Mouse (Mus musculus) hindbrain, embryonic 14.5 days (tissue): Measurements from ENCODE around the gene Pard3. TPM values are rescaled to one million over a fixed set of nuclear protein-coding genes. Genes with fewer than 3 reads are reported as not detected.

ENCODE experiments used
- ATAC-seq: fragments of 200-750 bp; cut with Nextera tagmentation; 2 replicates; pipeline ENCODE4 v1.8.0; 2017; ENCODE audit warnings: moderate number of reproducible peaks, mild to moderate bottlenecking, moderate TSS enrichment, moderate library complexity; ENCODE audit not compliant: low FRiP score
- DNase-seq: peaks from one replicate; pipeline ENCODE4 v3.0.0-alpha.2; 2015; ENCODE audit warnings: low spot score
- H3K27ac ChIP-seq: fragments of 300-500 bp; sonication (generic); 2 replicates; pipeline ENCODE4 v1.5.1; 2014; ENCODE audit warnings: mild to moderate bottlenecking, moderate library complexity
- H3K27me3 ChIP-seq: fragments of 300-500 bp; sonication (generic); 2 replicates; pipeline ENCODE4 v1.6.1; 2014; ENCODE audit warnings: mild to moderate bottlenecking, low read length, mixed read lengths; ENCODE audit not compliant: control insufficient read depth, insufficient read depth
- H3K36me3 ChIP-seq: fragments of 300-500 bp; sonication (generic); replicated peaks from 2 replicates; pipeline ENCODE4 v1.6.1; 2014; ENCODE audit not compliant: control insufficient read depth, insufficient read depth
- H3K4me1 ChIP-seq: fragments of 300-500 bp; sonication (generic); replicated peaks from 2 replicates; pipeline ENCODE4 v1.6.1; 2014; ENCODE audit warnings: antibody characterized with exemption, low read length, mixed read lengths; ENCODE audit not compliant: control insufficient read depth, insufficient read depth
- H3K4me2 ChIP-seq: fragments of 300-500 bp; sonication (generic); replicated peaks from 2 replicates; pipeline ENCODE4 v1.6.1; 2014; ENCODE audit warnings: mild to moderate bottlenecking, moderate library complexity
- H3K4me3 ChIP-seq: fragments of 300-500 bp; sonication (generic); replicated peaks from 2 replicates; pipeline ENCODE4 v1.5.1; 2014; ENCODE audit warnings: mild to moderate bottlenecking, low read length
- H3K9ac ChIP-seq: fragments of 300-500 bp; sonication (generic); 2 replicates; pipeline ENCODE4 v1.6.1; 2014
- H3K9me3 ChIP-seq: fragments of 300-500 bp; sonication (generic); 2 replicates; pipeline ENCODE4 v1.6.1; 2016; ENCODE audit warnings: low read length; ENCODE audit not compliant: control insufficient read depth
- WGBS: fragments of 180-500 bp; shearing (Covaris S2); extraction: QIAGEN DNeasy Blood & Tissue Kit; methylation state at CpG from one replicate; pipeline ENCODE4 v1.1.7; 2014; 5-methylcytosine and 5-hydroxymethylcytosine counted together
- polyA plus RNA-seq: library from polyadenylated mRNA; unstranded; fragments of >200 nt; fragmentation: Nextera tagmentation; extraction: Ambion mirVana; gene quantifications from 2 replicates; pipeline ENCODE4 v1.2.1, GENCODE M21; 2014

The Pard3 gene
- polyA plus RNA-seq, 1 experiment from 2014 or later, result 25.5 TPM

DNA sequence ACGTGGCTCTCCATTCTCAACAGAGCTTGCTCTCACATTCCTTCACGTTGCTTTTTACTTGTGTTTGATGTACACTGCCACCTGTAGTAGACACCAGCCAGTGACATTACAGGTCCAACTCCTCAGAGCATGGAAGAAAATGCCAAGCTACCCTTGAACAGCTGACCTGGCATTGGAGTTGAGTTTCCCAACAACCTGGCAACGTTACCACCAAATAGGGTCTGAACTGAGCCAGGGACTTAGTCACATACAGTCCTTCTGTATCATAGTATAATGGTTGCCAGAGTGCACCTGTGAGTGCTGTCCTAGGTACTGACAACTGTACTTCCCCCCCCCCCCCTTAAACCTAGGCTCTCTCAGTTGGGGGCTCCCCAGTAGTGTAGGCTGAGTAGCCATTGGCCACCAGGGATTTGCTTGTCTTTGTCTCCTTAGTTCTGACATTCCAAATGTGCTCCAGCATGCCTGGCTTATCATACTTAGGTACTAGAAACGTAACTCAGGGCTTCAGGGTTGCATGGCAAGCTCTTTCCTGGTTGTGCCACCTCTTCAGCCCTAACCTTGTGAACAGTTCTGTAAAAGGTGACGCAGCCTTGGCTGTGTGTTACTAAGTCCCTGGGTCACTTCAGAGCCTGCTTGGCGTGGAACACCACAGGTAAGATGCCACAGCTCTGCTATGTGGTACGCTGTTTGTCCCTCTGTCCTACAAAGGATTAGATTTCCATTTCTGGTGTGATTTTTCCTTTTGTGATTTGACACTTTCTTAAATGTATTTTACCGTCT lies 201.2 kb downstream of the Pard3 start:
- no peaks in the 10 kb centered on the region for H3K27me3 ChIP-seq
- ATAC-seq (no peak), DNase-seq (no peak)
- no peak overlapping the region for H3K9ac ChIP-seq
- no peak overlapping the region for H3K27ac ChIP-seq
- no peak overlapping the region for H3K4me2 ChIP-seq
- no peaks in the 10 kb centered on the region for H3K9me3 ChIP-seq
- no peak overlapping the region for H3K4me3 ChIP-seq
- no peaks in the 10 kb centered on the region for H3K36me3 ChIP-seq
- H3K4me1 ChIP-seq, result peaks cover 38% of the 10 kb centered on the region
- WGBS, result 91% methylated on average over 8 of the region's 8 CpGs

DNA sequence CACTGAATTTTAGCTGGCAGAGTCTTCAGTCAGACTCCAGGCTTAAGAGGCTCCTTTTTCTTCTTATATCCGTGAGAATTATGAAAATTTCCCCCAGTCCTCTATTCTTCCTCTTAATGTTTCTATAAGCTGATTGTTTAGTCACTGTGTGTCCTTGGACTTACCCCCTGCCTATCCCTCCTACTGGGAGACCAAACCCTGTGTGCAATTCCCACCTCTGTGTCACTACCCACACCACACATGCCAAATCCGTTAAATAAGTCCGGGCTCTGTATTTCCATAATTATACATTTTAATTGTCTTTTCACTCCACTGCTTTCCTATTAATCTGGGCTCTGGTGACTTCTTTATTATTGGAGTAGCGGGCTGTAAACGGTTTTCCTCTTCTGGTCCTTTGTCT lies 203.1 kb downstream of the Pard3 start:
- no peak overlapping the region for H3K4me2 ChIP-seq
- no peak overlapping the region for H3K4me3 ChIP-seq
- ATAC-seq (no peak), DNase-seq (no peak)
- H3K36me3 ChIP-seq, result no peaks in the 10 kb centered on the region
- no peak overlapping the region; the same call in 1 of the 2 replicates for H3K27ac ChIP-seq
- 10% methylated on average over 5 of the region's 5 CpGs for WGBS
- H3K9me3 ChIP-seq, result no peaks in the 10 kb centered on the region
- H3K4me1 ChIP-seq, result peaks cover 38% of the 10 kb centered on the region
- H3K27me3 ChIP-seq, result no peaks in the 10 kb centered on the region
- H3K9ac ChIP-seq, result no peak overlapping the region

DNA sequence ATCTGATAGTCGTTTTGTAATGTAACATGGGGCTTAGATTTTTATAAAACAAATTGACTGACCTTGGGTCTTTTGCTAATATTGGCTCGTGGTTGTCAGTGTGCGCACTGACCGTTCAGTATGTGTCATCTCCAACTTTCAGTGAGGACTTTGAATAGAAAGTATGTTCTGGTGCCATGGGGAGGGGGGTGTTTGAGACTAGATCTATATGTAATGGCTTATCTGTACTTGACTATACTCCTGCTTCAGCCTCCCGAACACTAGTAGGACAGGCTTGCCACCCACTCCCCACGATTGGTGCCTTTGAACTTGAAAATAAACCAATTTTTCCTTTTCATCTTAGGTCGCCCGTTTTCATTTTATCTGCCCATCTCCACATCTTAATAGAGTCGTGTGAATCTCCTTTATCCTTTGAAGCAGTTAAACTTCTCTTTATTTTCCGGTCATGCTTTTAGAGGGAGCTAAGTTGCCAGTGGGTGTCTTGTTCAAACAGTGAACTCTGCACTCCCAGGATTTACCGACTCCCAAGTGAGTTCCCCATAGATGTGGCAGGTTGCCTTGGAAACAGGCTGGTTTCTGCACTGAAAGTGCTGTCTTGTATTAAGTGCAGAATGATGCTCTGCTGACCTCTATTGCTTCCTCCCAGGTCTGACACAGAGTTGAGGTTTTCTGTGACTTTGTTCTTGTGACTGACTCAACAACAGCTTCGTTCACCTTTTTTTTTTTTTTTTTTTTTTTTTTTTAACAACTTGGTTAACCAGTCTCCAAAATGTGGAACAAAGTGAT lies 204.7 kb downstream of the Pard3 start:
- H3K27me3 ChIP-seq, result no peaks in the 10 kb centered on the region
- H3K4me2 ChIP-seq, result no peak overlapping the region
- ATAC-seq (no peak), DNase-seq (peak; percentile 61)
- H3K36me3 ChIP-seq, result no peaks in the 10 kb centered on the region
- WGBS, result 25% methylated on average over 12 of the region's 12 CpGs
- H3K4me3 ChIP-seq, result no peak overlapping the region
- H3K9me3 ChIP-seq, result no peaks in the 10 kb centered on the region
- H3K9ac ChIP-seq, result no peak overlapping the region
- H3K27ac ChIP-seq, result peak overlapping the region; percentile 15; the same call in 1 of the 2 replicates
- H3K4me1 ChIP-seq, result peaks cover 27% of the 10 kb centered on the region

DNA sequence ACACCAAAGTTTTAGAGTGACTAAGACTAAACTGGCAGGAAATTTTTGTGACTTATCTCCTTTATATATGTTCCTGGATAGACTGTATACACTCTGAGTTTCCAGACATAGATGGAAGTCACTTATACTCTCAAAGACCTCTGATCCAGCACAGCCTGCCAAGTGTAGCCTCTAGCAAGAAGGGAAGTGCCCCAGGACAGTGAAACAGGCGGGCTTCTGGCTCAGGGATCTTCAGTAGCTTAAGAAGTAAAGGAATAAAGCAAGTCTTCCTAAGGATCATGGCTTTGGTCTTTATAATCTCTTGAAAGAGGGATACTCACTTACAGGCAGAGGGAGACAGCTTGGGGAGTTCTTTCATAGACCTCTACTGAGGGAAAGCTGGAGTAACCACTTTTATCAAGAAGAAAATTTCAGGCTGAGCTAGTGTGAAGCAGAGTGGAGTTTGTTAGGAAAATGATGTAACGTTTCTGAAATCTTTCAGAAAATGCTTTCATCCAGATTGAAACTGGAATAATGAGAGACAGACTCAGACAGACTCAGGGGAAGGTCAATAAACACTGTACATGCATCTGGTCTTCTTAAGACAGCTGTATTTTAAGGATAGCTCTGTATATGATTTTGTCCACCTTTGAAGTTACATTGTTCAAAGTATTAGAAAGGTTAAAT lies 205.5 kb downstream of the Pard3 start:
- H3K27me3 ChIP-seq, result no peaks in the 10 kb centered on the region
- ATAC-seq, result no peak

DNA sequence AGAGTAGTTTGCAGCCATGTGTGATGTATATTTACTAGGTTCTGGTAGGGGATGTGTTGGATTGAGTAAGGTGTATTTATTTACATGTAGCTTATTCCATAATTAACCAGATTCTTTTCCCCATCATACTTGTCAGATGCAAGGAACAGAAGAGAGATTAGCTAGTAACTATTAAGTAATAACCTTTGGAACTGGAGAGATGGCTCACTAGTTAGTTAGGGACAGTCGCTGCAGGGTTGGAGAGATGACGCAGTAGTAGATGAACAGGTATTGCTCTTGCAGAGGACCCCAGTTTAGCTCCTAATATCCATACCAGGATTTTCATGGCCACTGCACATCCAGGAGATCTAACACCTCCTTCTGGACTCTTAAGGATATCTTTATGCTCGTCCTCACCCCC lies 207.5 kb downstream of the Pard3 start:
- ATAC-seq, result no peak

More for the DNA sequence above, 205.5 kb downstream of the Pard3 start:
- H3K4me3 ChIP-seq, result no peak overlapping the region
- H3K4me1 ChIP-seq, result peaks cover 27% of the 10 kb centered on the region
- H3K9ac ChIP-seq, result no peak overlapping the region
- H3K27ac ChIP-seq, result no peak overlapping the region
- no peaks in the 10 kb centered on the region for H3K36me3 ChIP-seq
- DNase-seq, result no peak
- 67% methylated on average over 2 of the region's 2 CpGs for WGBS
- H3K9me3 ChIP-seq, result no peaks in the 10 kb centered on the region
- H3K4me2 ChIP-seq, result no peak overlapping the region

DNA sequence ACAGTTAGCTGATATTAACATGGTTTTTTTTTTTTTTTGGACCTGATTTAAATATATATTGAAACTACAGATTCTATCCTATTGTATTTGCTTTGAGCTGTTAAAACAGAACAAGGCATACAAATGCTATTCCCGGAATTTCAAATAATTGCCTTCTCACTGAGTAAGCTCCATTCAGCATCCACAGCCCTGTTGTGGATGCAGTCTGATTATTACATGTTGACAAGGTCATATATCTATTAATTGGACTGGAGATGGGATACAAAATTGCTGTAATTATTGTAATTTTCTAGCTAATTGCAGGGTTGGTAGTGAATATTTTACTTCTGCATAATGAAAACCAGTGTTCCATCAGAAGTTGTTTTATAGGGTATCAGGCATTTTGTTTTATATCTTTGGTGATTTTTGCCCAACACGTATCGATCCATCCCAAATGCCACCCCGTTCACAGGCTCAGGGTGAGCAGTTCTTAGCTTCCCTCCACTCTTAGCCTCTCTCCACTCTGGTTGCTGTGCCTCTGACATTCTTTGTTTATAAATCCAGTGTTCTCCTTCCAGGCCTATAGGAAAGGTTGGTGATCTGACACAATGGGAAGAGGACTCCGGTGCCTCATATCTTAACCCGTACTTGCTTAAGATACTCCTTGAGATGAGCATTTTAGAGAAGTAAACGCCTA lies 216.7 kb downstream of the Pard3 start:
- H3K9ac ChIP-seq, result no peak overlapping the region
- H3K4me3 ChIP-seq, result no peak overlapping the region
- no peaks in the 10 kb centered on the region; the same call in 1 of the 2 replicates for H3K4me1 ChIP-seq
- no peaks in the 10 kb centered on the region for H3K9me3 ChIP-seq
- no peaks in the 10 kb centered on the region for H3K27me3 ChIP-seq
- WGBS, result 75% methylated on average over 7 of the region's 7 CpGs
- ATAC-seq (no peak), DNase-seq (no peak)
- H3K36me3 ChIP-seq, result 0 out of 2 replicates have a peak, but pooled peaks cover 9% of the 10 kb centered on the region
- H3K27ac ChIP-seq, result no peak overlapping the region
- no peak overlapping the region for H3K4me2 ChIP-seq

More for the DNA sequence above, 207.5 kb downstream of the Pard3 start:
- Histone ChIP-seq H3K4me1 (peaks cover 23% of the 10 kb centered on the region), H3K9ac (no peak overlapping the region), H3K4me3 (no peak overlapping the region), H3K4me2 (no peak overlapping the region), H3K36me3 (no peaks in the 10 kb centered on the region), H3K27me3 (no peaks in the 10 kb centered on the region), H3K9me3 (no peaks in the 10 kb centered on the region), H3K27ac (no peak overlapping the region)
- DNase-seq, result no peak
- 98% methylated on average over 3 of the region's 3 CpGs for WGBS

DNA sequence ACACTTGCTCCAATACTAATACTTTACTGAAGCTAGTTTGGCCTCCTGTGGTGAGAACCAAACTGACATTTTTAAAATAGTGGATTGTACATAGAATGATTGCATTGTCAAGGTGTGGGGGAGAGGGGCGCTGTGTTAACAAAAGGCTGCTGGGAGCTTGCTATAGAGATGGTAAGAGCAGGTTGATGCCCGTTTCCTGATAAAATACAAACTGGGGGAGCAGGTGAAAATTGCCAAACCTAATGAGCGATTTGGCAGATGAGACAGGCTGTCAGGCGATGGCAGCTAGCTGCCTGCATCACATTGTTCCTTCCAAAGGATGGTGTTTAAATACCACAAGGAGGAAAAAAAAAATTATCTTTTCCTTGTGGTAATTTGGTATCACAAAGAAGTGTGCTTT lies 217.3 kb downstream of the Pard3 start:
- no peaks in the 10 kb centered on the region for H3K9me3 ChIP-seq
- H3K9ac ChIP-seq, result no peak overlapping the region
- H3K4me2 ChIP-seq, result no peak overlapping the region
- DNase-seq (no peak), ATAC-seq (no peak)
- H3K4me3 ChIP-seq, result no peak overlapping the region
- H3K27ac ChIP-seq, result peak overlapping the region; percentile 52; the same call in 1 of the 2 replicates
- WGBS, result 46% methylated on average over 4 of the region's 4 CpGs
- H3K27me3 ChIP-seq, result no peaks in the 10 kb centered on the region
- H3K4me1 ChIP-seq, result no peaks in the 10 kb centered on the region; the same call in 1 of the 2 replicates
- H3K36me3 ChIP-seq, result 0 out of 2 replicates have a peak, but pooled peaks cover 9% of the 10 kb centered on the region

DNA sequence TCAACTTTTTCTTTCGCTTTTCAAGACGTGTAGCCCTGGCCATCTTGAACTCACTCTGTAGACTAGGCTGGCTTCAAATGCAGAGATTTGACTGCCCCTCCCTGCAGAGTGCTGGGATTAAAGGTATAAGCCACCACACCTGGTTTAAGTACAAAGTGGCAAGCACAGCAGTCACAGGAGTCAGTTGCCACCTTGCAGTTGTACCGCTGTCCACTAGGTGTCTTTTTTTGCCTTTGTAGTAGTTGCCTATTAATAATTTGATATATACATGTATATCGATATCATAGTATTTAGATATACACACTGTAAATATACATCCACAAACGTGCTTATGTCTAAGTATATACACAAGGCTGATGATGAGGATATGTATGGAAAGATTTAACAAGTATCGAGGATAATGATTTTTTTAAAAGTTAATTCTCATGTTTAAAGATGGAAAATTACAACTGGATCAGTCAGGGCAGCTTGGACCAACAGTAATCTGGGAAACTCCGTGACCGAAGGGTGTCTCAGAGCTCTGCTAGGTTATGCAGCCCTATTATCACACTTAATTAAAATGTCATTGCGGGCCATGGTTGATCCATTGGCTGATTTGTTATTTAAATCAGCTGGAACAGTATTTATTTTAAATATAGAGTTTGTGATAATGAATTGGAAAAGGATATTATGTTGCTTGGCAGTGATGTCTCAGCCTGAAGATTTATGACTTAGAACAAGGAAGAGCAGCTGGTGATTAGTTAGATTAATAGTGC lies 220.9 kb downstream of the Pard3 start:
- H3K9me3 ChIP-seq, result no peaks in the 10 kb centered on the region
- no peak for DNase-seq
- no peak for ATAC-seq
- H3K4me2 ChIP-seq, result no peak overlapping the region
- no peak overlapping the region for H3K27ac ChIP-seq
- no peaks in the 10 kb centered on the region; the same call in 1 of the 2 replicates for H3K4me1 ChIP-seq
- no peak overlapping the region for H3K9ac ChIP-seq
- 71% methylated on average over 9 of the region's 9 CpGs for WGBS
- H3K4me3 ChIP-seq, result no peak overlapping the region
- no peaks in the 10 kb centered on the region for H3K36me3 ChIP-seq
- no peaks in the 10 kb centered on the region for H3K27me3 ChIP-seq
